Mouse (Mus musculus) hindbrain, embryonic 13.5 days (tissue): ENCODE data around the gene Hoxb2. TPM values are rescaled to one million over a fixed set of nuclear protein-coding genes. Genes with fewer than 3 reads are reported as not detected.

Source experiments
- ATAC-seq: fragments of 200-750 bp; cut with Nextera tagmentation; 2 replicates; pipeline ENCODE4 v1.8.0; 2017; ENCODE audit warnings: moderate TSS enrichment; ENCODE audit not compliant: low FRiP score
- H3K27ac ChIP-seq: fragments of 300-500 bp; sonication (generic); 2 replicates; pipeline ENCODE4 v1.5.1; 2015; ENCODE audit warnings: inconsistent platforms, mild to moderate bottlenecking, moderate library complexity
- H3K27me3 ChIP-seq: fragments of 300-500 bp; sonication (generic); 2 replicates; pipeline ENCODE4 v1.6.1; 2015; ENCODE audit warnings: mild to moderate bottlenecking, inconsistent platforms
- H3K36me3 ChIP-seq: fragments of 300-500 bp; sonication (generic); 2 replicates; pipeline ENCODE4 v1.6.1; 2015; ENCODE audit warnings: mild to moderate bottlenecking, inconsistent platforms
- H3K4me1 ChIP-seq: fragments of 300-500 bp; sonication (generic); replicated peaks from 2 replicates; pipeline ENCODE4 v1.6.1; 2015; ENCODE audit warnings: inconsistent platforms
- H3K4me2 ChIP-seq: fragments of 300-500 bp; sonication (generic); 2 replicates; pipeline ENCODE4 v1.6.1; 2015; ENCODE audit warnings: inconsistent platforms, mild to moderate bottlenecking, moderate library complexity
- H3K4me3 ChIP-seq: fragments of 300-500 bp; sonication (generic); 2 replicates; pipeline ENCODE4 v1.5.1; 2015; ENCODE audit warnings: mild to moderate bottlenecking, inconsistent platforms
- H3K9ac ChIP-seq: fragments of 300-500 bp; sonication (generic); 2 replicates; pipeline ENCODE4 v1.6.1; 2015; ENCODE audit warnings: mild to moderate bottlenecking, inconsistent platforms
- H3K9me3 ChIP-seq: fragments of 300-500 bp; sonication (generic); 2 replicates; pipeline ENCODE4 v1.6.1; 2016; ENCODE audit warnings: inconsistent platforms
- WGBS: fragments of 180-500 bp; shearing (Covaris S2); methylation state at CpG from one replicate; pipeline ENCODE4 v1.1.7; 2015; 5-methylcytosine and 5-hydroxymethylcytosine counted together
- polyA plus RNA-seq: library from polyadenylated mRNA; unstranded; fragments of >200 nt; fragmentation: Nextera tagmentation; extraction: Ambion mirVana; gene quantifications from 2 replicates; pipeline ENCODE4 v1.2.1, GENCODE M21; 2015

Hoxb2 gene
- polyA plus RNA-seq, 1 experiment from 2014 or later = 47.2 TPM

DNA sequence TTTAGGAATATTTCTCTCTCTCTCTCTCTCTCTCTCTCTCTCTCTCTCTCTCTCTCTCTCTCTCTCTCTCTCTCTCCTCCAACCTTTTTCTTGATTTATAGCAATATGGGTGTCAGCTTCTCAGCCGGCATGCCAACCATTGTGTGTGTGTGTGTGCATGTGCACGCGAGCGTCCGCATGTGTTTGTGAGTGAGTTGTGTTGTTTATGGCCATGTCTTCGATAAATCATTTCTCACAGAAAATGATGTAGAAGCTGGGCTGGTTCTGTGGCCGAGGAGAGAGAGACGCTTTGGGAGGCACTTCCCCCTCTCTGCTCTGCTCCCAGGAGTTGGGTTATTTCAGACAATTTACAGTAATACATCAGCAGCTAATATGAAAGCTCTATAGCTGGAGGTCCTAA lies 21.7 kb upstream of the Hoxb2 start:
- H3K27ac ChIP-seq = peak overlapping the region; percentile 100

DNA sequence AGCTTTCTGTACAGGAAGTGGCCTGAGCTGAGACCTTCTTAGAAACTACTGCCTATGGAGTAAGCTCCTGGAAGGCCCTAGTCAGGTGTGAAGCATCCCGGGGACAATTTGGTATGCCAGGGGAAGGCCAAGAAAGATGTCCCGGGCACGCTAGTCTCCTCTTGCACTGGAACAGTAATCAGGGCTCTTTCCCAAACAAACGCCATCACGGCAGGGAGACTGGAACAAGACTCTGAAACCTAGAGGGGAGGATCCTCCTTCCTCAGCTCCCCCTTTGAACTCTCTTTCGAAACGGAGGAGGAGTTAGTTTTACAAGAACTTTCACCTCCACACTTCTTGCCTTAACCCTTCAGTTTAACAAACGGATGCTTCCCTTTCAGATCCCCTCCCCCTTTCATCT lies 18.2 kb upstream of the Hoxb2 start:
- H3K9ac ChIP-seq = peak overlapping the region; percentile 99
- no peak for ATAC-seq
- H3K4me2 ChIP-seq = peak overlapping the region; percentile 83
- no peaks in the 10 kb centered on the region; the same call in 1 of the 2 replicates for H3K36me3 ChIP-seq
- H3K9me3 ChIP-seq = no peaks in the 10 kb centered on the region
- H3K27me3 ChIP-seq = peaks cover 100% of the 10 kb centered on the region
- H3K4me3 ChIP-seq = peak overlapping the region; percentile 57
- H3K4me1 ChIP-seq = peaks cover 38% of the 10 kb centered on the region
- H3K27ac ChIP-seq = peak overlapping the region; percentile 100
- WGBS = under 1% methylated on average over 8 of the region's 8 CpGs

More for the DNA sequence above, 21.7 kb upstream of the Hoxb2 start:
- Histone ChIP-seq H3K4me3 (peak overlapping the region; percentile 57), H3K9me3 (no peaks in the 10 kb centered on the region), H3K4me2 (peak overlapping the region; percentile 83), H3K27me3 (peaks cover 98% of the 10 kb centered on the region), H3K4me1 (peaks cover 23% of the 10 kb centered on the region), H3K9ac (peak overlapping the region; percentile 99), H3K36me3 (no peaks in the 10 kb centered on the region; the same call in 1 of the 2 replicates)
- WGBS = 5% methylated on average over 8 of the region's 8 CpGs
- no peak for ATAC-seq

- Histone ChIP-seq H3K27ac (peak overlapping the region; percentile 100), H3K36me3 (no peaks in the 10 kb centered on the region; the same call in 1 of the 2 replicates), H3K27me3 (peaks cover 99% of the 10 kb centered on the region), H3K4me2 (peak overlapping the region; percentile 83), H3K9me3 (no peaks in the 10 kb centered on the region), H3K9ac (peak overlapping the region; percentile 99), H3K4me3 (peak overlapping the region; percentile 57), H3K4me1 (peaks cover 33% of the 10 kb centered on the region)
- ATAC-seq = no peak
- WGBS = 1% methylated on average over 35 of the region's 35 CpGs
Observed at GRCm38 (mm10) chr11:96332618-96333032, 17.7 kb upstream of the Hoxb2 start.

- H3K4me2 ChIP-seq = peak overlapping the region; percentile 83
- H3K4me3 ChIP-seq = peak overlapping the region; percentile 57
- peak overlapping the region; percentile 100 for H3K27ac ChIP-seq
- peak overlapping the region; percentile 99 for H3K9ac ChIP-seq
- H3K9me3 ChIP-seq = no peaks in the 10 kb centered on the region
- H3K4me1 ChIP-seq = peaks cover 38% of the 10 kb centered on the region
- H3K36me3 ChIP-seq = no peaks in the 10 kb centered on the region; the same call in 1 of the 2 replicates
- peaks cover 99% of the 10 kb centered on the region for H3K27me3 ChIP-seq
- WGBS = 2% methylated on average over 17 of the region's 17 CpGs
- no peak for ATAC-seq
Observed at GRCm38 (mm10) chr11:96333241-96334001, 16.9 kb upstream of the Hoxb2 start.

DNA sequence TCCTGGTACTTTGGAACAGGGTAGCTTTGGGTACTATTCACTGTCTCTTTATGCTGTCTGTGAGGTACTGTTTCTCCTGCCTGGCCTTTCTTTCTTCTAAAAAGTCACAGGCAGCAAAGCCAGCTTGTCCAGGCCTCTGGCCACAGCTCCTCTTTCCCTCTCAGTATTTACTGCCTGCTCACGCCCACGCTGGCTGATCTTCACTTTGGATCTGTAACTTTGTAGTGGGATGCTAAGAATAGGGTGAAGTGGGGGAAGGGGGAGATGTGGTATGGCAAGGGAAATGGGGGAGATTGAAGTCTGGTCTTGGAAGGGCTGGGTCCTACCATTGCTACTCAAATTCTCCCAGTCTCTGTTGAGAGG lies 16.3 kb upstream of the Hoxb2 start:
- Histone ChIP-seq H3K9me3 (no peaks in the 10 kb centered on the region), H3K4me3 (peak overlapping the region; percentile 57), H3K4me2 (peak overlapping the region; percentile 83), H3K27ac (peak overlapping the region; percentile 100), H3K36me3 (no peaks in the 10 kb centered on the region; the same call in 1 of the 2 replicates), H3K27me3 (peaks cover 99% of the 10 kb centered on the region), H3K4me1 (peaks cover 43% of the 10 kb centered on the region), H3K9ac (peak overlapping the region; percentile 99)
- WGBS = 8% methylated on average over 2 of the region's 2 CpGs
- ATAC-seq = no peak

GRCm38 (mm10) chr11:96334998-96335397 lies 15.3 kb upstream of the Hoxb2 start:
- Histone ChIP-seq H3K9ac (peak overlapping the region; percentile 99), H3K4me2 (peak overlapping the region; percentile 83), H3K4me3 (peak overlapping the region; percentile 57), H3K27me3 (peaks cover 99% of the 10 kb centered on the region), H3K9me3 (no peaks in the 10 kb centered on the region), H3K36me3 (no peaks in the 10 kb centered on the region; the same call in 1 of the 2 replicates), H3K27ac (peak overlapping the region; percentile 100), H3K4me1 (peaks cover 51% of the 10 kb centered on the region)
- 22% methylated on average over 3 of the region's 3 CpGs for WGBS
- peak; percentile 3; the same call in 1 of the 2 replicates for ATAC-seq

DNA sequence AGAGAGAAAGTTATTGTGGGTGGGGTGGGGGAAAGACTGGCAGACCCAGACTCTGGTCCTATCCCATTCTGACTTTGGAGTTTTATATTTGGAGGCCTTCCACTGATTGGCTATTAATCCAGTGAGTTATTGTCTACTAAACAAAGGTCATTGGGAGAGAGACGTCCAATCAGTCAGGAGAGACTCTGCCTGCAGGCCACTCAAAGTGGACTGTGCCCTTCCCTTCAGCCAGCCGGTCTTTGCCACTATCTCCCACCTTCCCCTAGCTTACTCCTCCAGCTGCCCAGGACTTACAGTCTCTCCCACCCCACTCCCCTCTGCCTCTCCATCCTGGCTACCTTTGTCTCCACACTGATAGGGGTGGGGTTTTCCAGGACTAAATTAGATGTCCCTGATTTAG lies 13.7 kb upstream of the Hoxb2 start:
- WGBS = 3% methylated on average over 2 of the region's 2 CpGs
- peak overlapping the region; percentile 99 for H3K9ac ChIP-seq

GRCm38 (mm10) chr11:96337026-96337425 lies 13.3 kb upstream of the Hoxb2 start:
- peaks cover 95% of the 10 kb centered on the region for H3K27me3 ChIP-seq
- 1% methylated on average over 6 of the region's 6 CpGs for WGBS
- H3K27ac ChIP-seq = peak overlapping the region; percentile 100
- H3K9ac ChIP-seq = peak overlapping the region; percentile 99
- no peak for ATAC-seq
- H3K36me3 ChIP-seq = no peaks in the 10 kb centered on the region; the same call in 1 of the 2 replicates
- peak overlapping the region; percentile 83 for H3K4me2 ChIP-seq
- no peaks in the 10 kb centered on the region for H3K9me3 ChIP-seq
- H3K4me3 ChIP-seq = peak overlapping the region; percentile 57
- peaks cover 42% of the 10 kb centered on the region for H3K4me1 ChIP-seq

More for the DNA sequence above, 13.7 kb upstream of the Hoxb2 start:
- Histone ChIP-seq H3K27me3 (peaks cover 95% of the 10 kb centered on the region), H3K4me1 (peaks cover 44% of the 10 kb centered on the region), H3K9me3 (no peaks in the 10 kb centered on the region), H3K4me3 (peak overlapping the region; percentile 57), H3K36me3 (no peaks in the 10 kb centered on the region; the same call in 1 of the 2 replicates), H3K27ac (peak overlapping the region; percentile 100), H3K4me2 (peak overlapping the region; percentile 83)
- no peak for ATAC-seq

DNA sequence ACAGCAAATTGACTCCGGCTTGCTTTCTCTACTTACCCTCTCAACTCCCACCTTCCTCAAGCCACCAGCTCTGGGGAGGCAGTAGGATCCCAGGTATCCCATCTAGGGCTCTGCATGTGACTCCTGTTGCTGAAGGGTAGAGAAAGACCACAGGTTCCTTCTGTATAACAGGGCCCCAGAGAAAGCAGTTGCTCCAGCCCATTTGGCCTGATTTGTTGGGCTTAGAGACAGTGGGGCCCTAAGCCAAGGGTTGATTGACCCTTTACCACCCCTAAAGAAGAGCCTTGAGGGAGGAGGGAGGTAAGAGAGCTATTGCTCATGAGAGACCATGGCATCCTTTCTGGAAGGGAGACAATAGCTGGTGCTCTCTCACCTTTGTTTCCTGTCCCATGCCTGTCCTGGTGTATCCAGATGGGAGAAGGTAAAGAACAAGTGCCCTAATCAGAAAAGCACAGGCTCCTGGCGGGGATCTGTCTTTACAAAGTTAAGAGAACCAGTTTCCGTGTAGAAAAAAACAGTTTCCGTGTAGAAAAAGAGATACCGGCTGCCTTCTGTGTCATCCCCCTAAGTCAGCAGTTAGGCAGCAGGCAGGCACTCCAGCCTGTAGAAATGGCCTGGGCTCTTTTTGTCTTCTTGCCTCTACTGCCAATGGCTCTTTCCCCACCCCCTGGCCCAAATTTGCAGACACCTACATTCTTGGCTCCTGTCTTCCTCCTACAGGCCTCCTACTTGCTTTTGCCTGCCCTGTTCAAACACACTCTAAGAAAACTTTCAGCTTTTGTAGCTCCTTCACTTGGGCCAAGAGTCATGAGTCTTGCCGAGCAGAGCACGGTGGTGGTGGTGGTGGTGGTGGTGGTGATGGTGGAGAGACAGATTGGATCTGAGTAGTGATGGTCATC lies 11.1 kb upstream of the Hoxb2 start:
- Histone ChIP-seq H3K9me3 (no peaks in the 10 kb centered on the region), H3K27ac (peak overlapping the region; percentile 100), H3K9ac (peak overlapping the region; percentile 99), H3K4me3 (peak overlapping the region; percentile 57), H3K4me2 (peak overlapping the region; percentile 83), H3K27me3 (peaks cover 84% of the 10 kb centered on the region), H3K36me3 (peaks cover 1% of the 10 kb centered on the region; the same call in 1 of the 2 replicates), H3K4me1 (peaks cover 55% of the 10 kb centered on the region)
- no peak for ATAC-seq
- WGBS = 16% methylated on average over 7 of the region's 7 CpGs

DNA sequence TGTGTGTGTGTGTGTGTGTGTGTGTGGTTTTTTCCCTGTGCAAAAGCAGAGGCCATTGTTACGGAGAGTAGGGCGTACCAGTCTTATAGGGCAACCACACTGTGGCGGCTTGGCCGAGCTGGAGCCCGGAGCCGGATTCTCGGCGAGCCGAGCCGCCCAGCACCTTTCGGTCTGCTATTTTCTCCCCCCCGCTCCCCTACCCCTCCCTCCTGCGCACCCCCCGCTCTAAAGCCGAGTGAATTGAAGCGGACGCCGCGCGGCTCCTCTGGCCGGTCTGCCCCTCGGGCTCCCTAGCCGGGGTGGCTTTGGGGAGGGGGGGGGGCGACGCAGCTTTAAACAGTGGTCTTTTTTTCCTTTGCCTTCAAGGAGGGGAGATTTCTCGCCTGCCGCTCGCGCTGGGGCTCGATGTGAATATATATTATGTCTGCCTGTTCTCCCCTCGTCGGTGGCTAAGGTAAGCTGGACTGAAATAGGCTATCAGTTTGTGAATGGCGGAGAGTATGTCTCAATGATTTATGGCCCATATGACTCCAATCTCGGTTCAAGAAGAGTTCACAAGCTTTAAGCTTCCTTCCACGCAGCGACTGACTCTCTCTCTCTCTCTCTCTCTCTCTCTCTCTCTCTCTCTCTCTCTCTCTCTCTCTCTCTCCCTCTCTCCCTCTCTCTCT lies 9.5 kb upstream of the Hoxb2 start:
- peak overlapping the region; percentile 99 for H3K9ac ChIP-seq
- peak; percentile 57 for ATAC-seq
- H3K4me1 ChIP-seq = peaks cover 63% of the 10 kb centered on the region
- no peaks in the 10 kb centered on the region for H3K9me3 ChIP-seq
- H3K4me3 ChIP-seq = peak overlapping the region; percentile 57
- peak overlapping the region; percentile 83 for H3K4me2 ChIP-seq
- under 1% methylated on average over 26 of the region's 36 CpGs for WGBS
- H3K27me3 ChIP-seq = peaks cover 78% of the 10 kb centered on the region
- peak overlapping the region; percentile 100 for H3K27ac ChIP-seq
- peaks cover 9% of the 10 kb centered on the region for H3K36me3 ChIP-seq

DNA sequence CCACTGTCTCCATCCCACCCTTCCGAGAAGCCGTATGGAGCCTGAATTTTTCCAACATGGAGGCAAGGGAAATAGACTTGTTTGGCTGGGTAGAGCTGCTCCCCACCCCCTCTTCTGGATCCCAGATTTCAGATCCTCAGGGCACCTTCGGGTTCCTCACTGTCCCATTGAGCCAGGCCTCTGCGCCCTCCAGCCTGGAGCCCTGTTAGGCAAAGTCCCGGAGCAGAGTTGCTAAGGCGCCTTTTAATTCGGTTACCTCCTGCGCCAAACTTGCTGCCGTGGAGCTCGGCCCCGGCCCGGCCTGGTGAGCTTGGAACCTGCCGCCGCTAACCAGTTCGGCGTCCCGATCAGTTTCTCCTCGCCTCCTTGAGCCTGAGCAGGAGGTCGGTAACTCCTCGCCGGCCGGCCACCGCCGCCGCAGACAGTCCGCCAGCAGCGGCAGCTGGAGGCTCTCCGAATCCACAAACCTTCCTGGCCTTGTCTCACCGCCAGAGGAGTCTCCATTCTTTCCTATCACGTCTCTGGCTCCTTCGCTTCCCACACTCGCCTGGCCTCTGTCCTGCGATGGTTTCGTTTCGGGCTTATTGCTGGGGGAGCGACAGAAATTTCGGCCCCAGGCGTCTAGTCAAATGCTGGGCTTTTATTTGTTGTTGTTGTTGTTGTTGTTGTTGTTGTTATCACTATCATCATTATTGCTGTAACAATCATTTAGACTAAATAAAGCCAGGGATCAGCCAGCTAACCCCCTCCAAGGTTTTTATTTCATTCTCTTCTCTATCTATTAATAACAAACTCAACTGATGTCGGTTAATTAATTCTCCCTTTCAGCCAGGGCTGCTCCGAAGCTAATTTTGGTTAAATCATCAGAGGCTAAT lies 8.4 kb upstream of the Hoxb2 start:
- H3K9ac ChIP-seq = peak overlapping the region; percentile 99
- H3K4me2 ChIP-seq = peak overlapping the region; percentile 83

More for the DNA sequence above, 8.4 kb upstream of the Hoxb2 start:
- H3K27me3 ChIP-seq = peaks cover 76% of the 10 kb centered on the region
- peak overlapping the region; percentile 57 for H3K4me3 ChIP-seq
- under 1% methylated on average over 40 of the region's 40 CpGs for WGBS
- no peaks in the 10 kb centered on the region for H3K9me3 ChIP-seq
- H3K27ac ChIP-seq = peak overlapping the region; percentile 100
- H3K36me3 ChIP-seq = peaks cover 13% of the 10 kb centered on the region
- ATAC-seq = no peak
- H3K4me1 ChIP-seq = peaks cover 64% of the 10 kb centered on the region
